Mouse (Mus musculus): ENCODE data around the gene Tspan17.

GRCm38 (mm10) chr13:54836351-54837030 lies 47.3 kb downstream of the Tspan17 start:
- no peak for TF ChIP-seq EP300 (IDR thresholded peaks at IDR 0.05; ENCODE audit: low read depth)
- TF ChIP-seq CTCF (IDR thresholded peaks at IDR 0.05; ENCODE audit: low read depth): no peak
